ENCODE assay signal across 15 mouse cellular contexts in genomic region chr17:31540809-31541459, GRCm38 (mm10). TPM values are rescaled to one million over a fixed set of nuclear protein-coding genes. Genes with fewer than 3 reads are reported as not detected.
DNase-seq lines count a peak whose midpoint lies in the region; ATAC-seq and TF ChIP-seq lines count a peak whose summit lies in the region.
"Had no signal": no experiment of that assay in that cellular context is flagged by ENCODE, and none has a peak within 500 bp of the region (broad histone marks: within the 10 kb centered on the region; RNA-seq: fewer than 3 reads in every experiment).

No protein-coding gene starts in this region.

- H3K4me3 ChIP-seq in kidney, embryonic 16.5 days (ENCODE audit: low read length), result no peak overlapping the region
- no peak overlapping the region for H3K4me3 ChIP-seq in embryonic facial prominence, embryonic 13.5 days
- H3K4me3 ChIP-seq in hindbrain, embryonic 13.5 days, result no peak overlapping the region
- H3K4me3 ChIP-seq in myocyte, result no peak overlapping the region
- H3K4me3 ChIP-seq: liver, embryonic 12.5 days; megakaryocyte, embryonic 14.5 days had no signal

- no peaks in the 10 kb centered on the region for H3K79me2 ChIP-seq in myocyte (ENCODE audit: control insufficient read depth, insufficient read depth)

- H3K4me2 ChIP-seq in kidney, embryonic 16.5 days (replicated peaks; ENCODE audit: low read depth, low read length), result no peak overlapping the region
- H3K4me2 ChIP-seq in embryonic facial prominence, embryonic 13.5 days, result no peak overlapping the region
- no peak overlapping the region for H3K4me2 ChIP-seq in hindbrain, embryonic 13.5 days
- peak overlapping the region; percentile 55 for H3K4me2 ChIP-seq in myocyte (ENCODE audit: low read depth)
- H3K4me2 ChIP-seq: heart, embryonic 11.5 days; liver, embryonic 12.5 days had no signal

- DNase-seq in kidney, adult 8-10 months, result no peak
- no peak for DNase-seq in cerebellum, adult 18-20 months
- DNase-seq in adrenal gland, postnatal 25 days, result no peak
- DNase-seq: cerebellum, adult 11-12 months; spleen, adult 18-20 months; thymus, postnatal 25 days had no signal

- no peaks in the 10 kb centered on the region for H3K9me3 ChIP-seq in kidney, embryonic 16.5 days (ENCODE audit: low read length)
- H3K9me3 ChIP-seq in embryonic facial prominence, embryonic 13.5 days, result no peaks in the 10 kb centered on the region
- no peaks in the 10 kb centered on the region for H3K9me3 ChIP-seq in hindbrain, embryonic 13.5 days
- H3K9me3 ChIP-seq: liver, embryonic 12.5 days; megakaryocyte, embryonic 14.5 days had no signal

- H3ac ChIP-seq in myocyte (ENCODE audit: control insufficient read depth, insufficient read length), result no peak overlapping the region

- no peaks in the 10 kb centered on the region for H3K27me3 ChIP-seq in kidney, embryonic 16.5 days (ENCODE audit: insufficient read depth, low read length)
- H3K27me3 ChIP-seq in embryonic facial prominence, embryonic 13.5 days, result no peaks in the 10 kb centered on the region
- H3K27me3 ChIP-seq in hindbrain, embryonic 13.5 days, result no peaks in the 10 kb centered on the region
- H3K27me3 ChIP-seq in myocyte (ENCODE audit: control insufficient read depth, insufficient read depth, insufficient read length), result no peaks in the 10 kb centered on the region
- H3K27me3 ChIP-seq: CH12.LX; liver, embryonic 12.5 days had no signal

- H3K36me3 ChIP-seq in kidney, embryonic 16.5 days (ENCODE audit: insufficient read depth, low read length), result no peaks in the 10 kb centered on the region
- no peaks in the 10 kb centered on the region for H3K36me3 ChIP-seq in embryonic facial prominence, embryonic 13.5 days
- H3K36me3 ChIP-seq in hindbrain, embryonic 13.5 days, result no peaks in the 10 kb centered on the region
- H3K36me3 ChIP-seq in myocyte (ENCODE audit: control insufficient read depth, insufficient read depth), result no peaks in the 10 kb centered on the region
- H3K36me3 ChIP-seq: liver, embryonic 12.5 days had no signal

- WGBS in kidney, embryonic 16.5 days, result 34% methylated on average over 4 of the region's 4 CpGs
- WGBS in embryonic facial prominence, embryonic 13.5 days, result 47% methylated on average over 4 of the region's 4 CpGs
- WGBS in hindbrain, embryonic 13.5 days, result 50% methylated on average over 4 of the region's 4 CpGs

- peaks cover 14% of the 10 kb centered on the region; the same call in 1 of the 2 replicates for H3K4me1 ChIP-seq in kidney, embryonic 16.5 days (ENCODE audit: insufficient read depth, low read length)
- H3K4me1 ChIP-seq in embryonic facial prominence, embryonic 13.5 days, result peaks cover 27% of the 10 kb centered on the region
- H3K4me1 ChIP-seq in hindbrain, embryonic 13.5 days (replicated peaks), result peaks cover 25% of the 10 kb centered on the region
- H3K4me1 ChIP-seq: liver, embryonic 12.5 days had no signal

- peak overlapping the region; percentile 59 for H3K27ac ChIP-seq in kidney, embryonic 16.5 days (ENCODE audit: low read length)
- H3K27ac ChIP-seq in embryonic facial prominence, embryonic 13.5 days, result peak overlapping the region; percentile 69
- peak overlapping the region; percentile 76 for H3K27ac ChIP-seq in hindbrain, embryonic 13.5 days
- H3K27ac ChIP-seq: liver, embryonic 12.5 days had no signal

- H3K9ac ChIP-seq in kidney, embryonic 16.5 days (replicated peaks; ENCODE audit: low read length), result no peak overlapping the region
- no peak overlapping the region for H3K9ac ChIP-seq in embryonic facial prominence, embryonic 13.5 days
- no peak overlapping the region for H3K9ac ChIP-seq in hindbrain, embryonic 13.5 days
- H3K9ac ChIP-seq: liver, embryonic 12.5 days had no signal

- no peak for ATAC-seq in kidney, embryonic 16.5 days (ENCODE audit: low FRiP score, low TSS enrichment)
- ATAC-seq in embryonic facial prominence, embryonic 13.5 days (ENCODE audit: insufficient number of reproducible peaks, insufficient read depth, low FRiP score, low TSS enrichment, low read depth), result no peak
- no peak for ATAC-seq in hindbrain, embryonic 13.5 days (ENCODE audit: low FRiP score)
- ATAC-seq: inflammation-experienced regulatory T-cells, adult 6 months; liver, embryonic 12.5 days had no signal

- TF ChIP-seq POLR2A in myocyte (IDR thresholded peaks at IDR 0.05; ENCODE audit: insufficient read length, low read depth), result no peak

TF ChIP-seq in myocyte, 11 proteins besides CTCF, POLR2A, EP300 and RAD21:
- no peak for TF ChIP-seq E2F4 (IDR thresholded peaks at IDR 0.05; ENCODE audit: insufficient read depth)
TF ChIP-seq in myocyte: peak in this region for 0.

RNA-seq across cellular contexts. Expression of gene Ndufv3, which starts 21.0 kb away (rescaled TPM):
- polyA plus RNA-seq in kidney, embryonic 16.5 days (2015; fragmentation: Nextera tagmentation; extraction: Ambion mirVana), result 262 and 271 TPM in 2 replicates
- 237 and 238 TPM in 2 replicates for polyA plus RNA-seq in embryonic facial prominence, embryonic 13.5 days (2015; fragmentation: Nextera tagmentation; extraction: Ambion mirVana)
- 399 and 414 TPM in 2 replicates for polyA plus RNA-seq in hindbrain, embryonic 13.5 days (2015; fragmentation: Nextera tagmentation; extraction: Ambion mirVana)
- 469 TPM for polyA plus RNA-seq in myocyte (2012; fragmentation: generic; extraction: Trizol)
- total RNA-seq in adrenal gland, postnatal 25 days (2021), result 379 and 390 TPM in 2 replicates

RNA-seq across cellular contexts. Expression of gene Wdr4, which starts 21.2 kb away (rescaled TPM):
- 51.6 and 57.8 TPM in 2 replicates for polyA plus RNA-seq in kidney, embryonic 16.5 days (2015; fragmentation: Nextera tagmentation; extraction: Ambion mirVana)
- 35.7 and 39.0 TPM in 2 replicates for polyA plus RNA-seq in embryonic facial prominence, embryonic 13.5 days (2015; fragmentation: Nextera tagmentation; extraction: Ambion mirVana)
- polyA plus RNA-seq in hindbrain, embryonic 13.5 days (2015; fragmentation: Nextera tagmentation; extraction: Ambion mirVana), result 33.2 and 38.5 TPM in 2 replicates
- polyA plus RNA-seq in myocyte (2012; fragmentation: generic; extraction: Trizol), result 26.1 TPM
- total RNA-seq in adrenal gland, postnatal 25 days (2021), result 16.1 and 27.8 TPM in 2 replicates

RNA-seq across cellular contexts. Expression of gene Pknox1, which starts 23.6 kb away (rescaled TPM):
- polyA plus RNA-seq in kidney, embryonic 16.5 days (2015; fragmentation: Nextera tagmentation; extraction: Ambion mirVana), result 38.2 and 44.5 TPM in 2 replicates
- 26.5 and 27.8 TPM in 2 replicates for polyA plus RNA-seq in embryonic facial prominence, embryonic 13.5 days (2015; fragmentation: Nextera tagmentation; extraction: Ambion mirVana)
- 42.5 and 48.2 TPM in 2 replicates for polyA plus RNA-seq in hindbrain, embryonic 13.5 days (2015; fragmentation: Nextera tagmentation; extraction: Ambion mirVana)
- 15.3 TPM for polyA plus RNA-seq in myocyte (2012; fragmentation: generic; extraction: Trizol)
- total RNA-seq in adrenal gland, postnatal 25 days (2021), result 23.9 and 25.0 TPM in 2 replicates
